Mouse (Mus musculus) liver, embryonic 16.5 days (tissue): ENCODE results near the gene Scn5a. TPM values are rescaled to one million over a fixed set of nuclear protein-coding genes. Genes with fewer than 3 reads are reported as not detected.

Experiments used
- ATAC-seq: fragments of 200-750 bp; cut with Nextera tagmentation; 2 replicates; pipeline ENCODE4 v1.8.0; 2017; ENCODE audit warnings: low read depth, mild to moderate bottlenecking, moderate number of reproducible peaks, moderate library complexity
- H3K27ac ChIP-seq: fragments of 300-500 bp; sonication (generic); 2 replicates; pipeline ENCODE4 v1.5.1; 2014; ENCODE audit warnings: mild to moderate bottlenecking, low read length
- H3K27me3 ChIP-seq: fragments of 300-500 bp; sonication (generic); 2 replicates; pipeline ENCODE4 v1.6.1; 2014; ENCODE audit warnings: low read depth, low read length, mixed read lengths; ENCODE audit not compliant: control insufficient read depth, insufficient read depth
- H3K36me3 ChIP-seq: fragments of 300-500 bp; sonication (generic); 2 replicates; pipeline ENCODE4 v1.6.1; 2014; ENCODE audit warnings: mild to moderate bottlenecking; ENCODE audit not compliant: control insufficient read depth, insufficient read depth
- H3K4me1 ChIP-seq: fragments of 300-500 bp; sonication (generic); 2 replicates; pipeline ENCODE4 v1.6.1; 2014; ENCODE audit warnings: low read depth, low read length, mixed read lengths; ENCODE audit not compliant: control insufficient read depth
- H3K4me2 ChIP-seq: fragments of 300-500 bp; sonication (generic); 2 replicates; pipeline ENCODE4 v1.6.1; 2014; ENCODE audit warnings: low read depth, low read length, mixed read lengths
- H3K4me3 ChIP-seq: fragments of 300-500 bp; sonication (generic); 2 replicates; pipeline ENCODE4 v1.5.1; 2014; ENCODE audit warnings: low read depth, mild to moderate bottlenecking, low read length
- H3K9ac ChIP-seq: fragments of 300-500 bp; sonication (generic); 2 replicates; pipeline ENCODE4 v1.6.1; 2014; ENCODE audit warnings: low read depth, low read length
- H3K9me3 ChIP-seq: fragments of 300-500 bp; sonication (generic); replicated peaks from 2 replicates; pipeline ENCODE4 v1.6.1; 2016; ENCODE audit warnings: low read length; ENCODE audit not compliant: control insufficient read depth
- WGBS: fragments of 180-500 bp; shearing (Covaris S2); extraction: QIAGEN DNeasy Blood & Tissue Kit; methylation state at CpG from one replicate; pipeline ENCODE4 v1.1.7; 2014; ENCODE audit not compliant: insufficient replicate concordance; 5-methylcytosine and 5-hydroxymethylcytosine counted together
- polyA plus RNA-seq: library from polyadenylated mRNA; unstranded; fragments of >200 nt; fragmentation: Nextera tagmentation; extraction: Ambion mirVana; gene quantifications from 2 replicates; pipeline ENCODE4 v1.2.1, GENCODE M21; 2015

The Scn5a gene
- polyA plus RNA-seq, 1 experiment from 2014 or later: 0.11 TPM

DNA sequence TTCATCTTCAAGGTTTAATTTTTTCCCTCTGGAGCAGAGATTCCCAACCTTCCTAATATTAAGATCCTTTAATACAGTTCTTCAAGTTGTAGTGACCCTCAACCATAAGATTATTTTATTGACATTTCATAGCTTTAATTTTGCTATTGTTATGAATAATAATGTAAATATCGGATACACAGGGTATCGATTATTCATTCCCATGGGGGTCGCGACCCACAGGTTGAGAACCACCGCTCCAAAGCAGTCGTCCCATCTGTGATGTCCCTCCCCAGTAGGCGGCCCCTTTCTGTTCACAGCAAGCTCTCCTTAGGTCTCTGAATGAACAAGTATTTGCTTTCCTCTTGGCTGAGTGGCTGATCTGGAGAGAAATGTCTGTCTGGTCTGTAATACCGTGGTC is 10.8 kb upstream of the Scn5a start:
- no peaks in the 10 kb centered on the region; the same call in 1 of the 2 replicates for H3K27me3 ChIP-seq
- no peaks in the 10 kb centered on the region for H3K36me3 ChIP-seq
- no peak overlapping the region for H3K9ac ChIP-seq
- H3K9me3 ChIP-seq: no peaks in the 10 kb centered on the region
- H3K4me2 ChIP-seq: no peak overlapping the region
- H3K4me1 ChIP-seq: no peaks in the 10 kb centered on the region
- no peak overlapping the region for H3K4me3 ChIP-seq
- 73% methylated on average over 8 of the region's 8 CpGs for WGBS
- H3K27ac ChIP-seq: no peak overlapping the region
- no peak for ATAC-seq

DNA sequence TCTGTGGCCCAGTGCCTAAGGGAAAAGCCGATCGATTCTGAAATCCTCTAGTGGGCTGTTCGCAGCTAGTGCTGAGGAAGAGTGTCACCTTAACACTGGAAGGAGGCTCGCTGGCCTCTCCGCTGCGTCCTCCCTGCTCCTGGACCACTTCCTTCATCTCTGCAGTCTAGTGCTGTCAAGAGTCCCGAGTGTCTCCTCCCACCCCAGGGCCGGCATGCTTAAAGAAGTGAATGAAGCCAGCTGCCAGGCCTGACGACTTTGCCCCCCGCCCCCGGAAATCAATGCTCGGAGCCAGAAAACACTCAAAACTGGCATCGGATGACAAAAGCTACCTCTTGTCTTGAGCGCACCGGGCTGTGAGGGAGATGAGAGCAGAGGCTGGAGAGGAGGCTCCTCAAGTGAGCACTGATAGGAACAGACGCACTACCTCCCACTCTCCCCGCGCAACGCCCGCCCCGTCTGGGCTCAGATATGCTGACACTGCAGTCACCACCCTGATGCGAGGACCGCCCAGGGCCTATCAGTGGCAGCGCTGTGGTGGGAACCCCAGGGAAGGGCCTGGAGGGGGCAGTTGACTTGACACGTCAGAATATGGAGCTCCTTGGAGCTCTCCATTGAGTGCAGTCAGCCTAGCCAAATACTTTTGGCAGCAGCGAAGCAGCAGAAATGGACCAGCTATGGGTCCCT is 10.1 kb upstream of the Scn5a start:
- H3K27ac ChIP-seq: no peak overlapping the region
- no peak overlapping the region for H3K4me2 ChIP-seq
- no peaks in the 10 kb centered on the region for H3K36me3 ChIP-seq
- H3K4me3 ChIP-seq: no peak overlapping the region
- no peaks in the 10 kb centered on the region for H3K4me1 ChIP-seq
- no peaks in the 10 kb centered on the region for H3K9me3 ChIP-seq
- no peaks in the 10 kb centered on the region; the same call in 1 of the 2 replicates for H3K27me3 ChIP-seq
- 26% methylated on average over 26 of the region's 26 CpGs for WGBS
- no peak overlapping the region for H3K9ac ChIP-seq
- no peak for ATAC-seq

DNA sequence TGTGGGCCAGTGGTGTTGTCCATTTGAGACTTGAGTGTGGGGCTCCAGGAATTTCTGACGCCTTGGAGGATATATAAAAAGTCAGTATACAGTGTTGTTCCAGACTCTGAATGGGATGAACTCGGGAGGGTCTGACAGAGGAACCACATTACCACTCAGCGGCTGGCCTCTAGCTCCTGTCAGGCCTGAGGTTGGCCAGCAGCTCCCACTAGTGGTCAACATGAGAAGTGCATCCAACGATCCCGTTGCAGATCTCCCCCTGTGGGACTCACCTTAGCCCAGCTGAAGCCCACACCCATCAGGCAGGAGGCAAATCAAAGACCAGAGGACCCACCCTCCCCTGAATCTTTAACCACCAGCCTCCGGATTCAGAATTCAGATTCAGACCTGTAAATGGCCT is 1.9 kb upstream of the Scn5a start:
- no peak for ATAC-seq
- Histone ChIP-seq H3K4me1 (no peaks in the 10 kb centered on the region; the same call in 1 of the 2 replicates), H3K27ac (no peak overlapping the region), H3K9me3 (no peaks in the 10 kb centered on the region), H3K9ac (no peak overlapping the region), H3K27me3 (peaks cover 49% of the 10 kb centered on the region), H3K4me2 (no peak overlapping the region), H3K4me3 (no peak overlapping the region), H3K36me3 (no peaks in the 10 kb centered on the region)
- WGBS: under 1% methylated on average over 6 of the region's 6 CpGs

DNA sequence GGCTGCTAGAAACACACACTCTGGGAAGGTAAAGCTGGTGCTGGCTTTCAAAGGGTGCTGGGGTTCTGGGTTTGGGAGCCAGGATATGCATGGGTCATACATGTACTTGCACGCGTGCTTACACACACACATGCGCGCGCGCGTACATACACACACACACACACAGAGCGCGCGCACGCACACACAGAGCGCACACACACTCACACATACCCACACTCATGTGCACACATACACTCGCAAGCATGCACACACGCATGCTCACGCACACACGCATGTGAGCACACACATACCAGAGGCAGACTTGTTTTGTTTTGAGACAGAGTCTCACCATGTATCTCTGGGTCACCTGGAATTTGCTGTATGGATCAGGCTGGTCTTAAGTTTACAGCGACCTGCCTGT is 1.4 kb upstream of the Scn5a start:
- H3K9ac ChIP-seq: no peak overlapping the region
- H3K27me3 ChIP-seq: peaks cover 53% of the 10 kb centered on the region
- WGBS: 82% methylated on average over 17 of the region's 17 CpGs
- ATAC-seq: no peak
- no peaks in the 10 kb centered on the region for H3K36me3 ChIP-seq
- no peaks in the 10 kb centered on the region; the same call in 1 of the 2 replicates for H3K4me1 ChIP-seq
- H3K27ac ChIP-seq: no peak overlapping the region
- H3K4me3 ChIP-seq: no peak overlapping the region
- no peak overlapping the region for H3K4me2 ChIP-seq
- H3K9me3 ChIP-seq: no peaks in the 10 kb centered on the region

DNA sequence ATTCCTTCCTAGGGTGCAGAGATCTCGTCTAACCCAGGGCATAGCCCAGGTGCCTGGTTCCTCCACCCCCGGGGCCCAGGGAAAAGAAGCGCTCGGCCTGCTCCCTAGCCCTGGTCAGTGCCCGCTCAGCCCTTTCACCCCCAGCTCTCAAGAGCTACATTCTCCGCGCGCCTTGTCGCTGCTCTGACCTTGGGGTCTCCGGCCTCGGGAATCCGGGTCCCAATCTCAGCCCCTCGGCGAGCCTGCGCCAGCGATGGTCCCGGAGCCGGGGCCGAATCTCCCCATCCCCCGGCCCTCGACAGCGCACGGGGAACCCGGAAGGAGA is 543 bp downstream of the Scn5a start:
- Histone ChIP-seq H3K4me1 (no peaks in the 10 kb centered on the region; the same call in 1 of the 2 replicates), H3K9me3 (no peaks in the 10 kb centered on the region), H3K9ac (no peak overlapping the region), H3K27ac (no peak overlapping the region), H3K4me2 (peak overlapping the region; percentile 69), H3K27me3 (peaks cover 54% of the 10 kb centered on the region), H3K36me3 (no peaks in the 10 kb centered on the region), H3K4me3 (peak overlapping the region; percentile 46)
- no peak for ATAC-seq
- 2% methylated on average over 23 of the region's 24 CpGs for WGBS

DNA sequence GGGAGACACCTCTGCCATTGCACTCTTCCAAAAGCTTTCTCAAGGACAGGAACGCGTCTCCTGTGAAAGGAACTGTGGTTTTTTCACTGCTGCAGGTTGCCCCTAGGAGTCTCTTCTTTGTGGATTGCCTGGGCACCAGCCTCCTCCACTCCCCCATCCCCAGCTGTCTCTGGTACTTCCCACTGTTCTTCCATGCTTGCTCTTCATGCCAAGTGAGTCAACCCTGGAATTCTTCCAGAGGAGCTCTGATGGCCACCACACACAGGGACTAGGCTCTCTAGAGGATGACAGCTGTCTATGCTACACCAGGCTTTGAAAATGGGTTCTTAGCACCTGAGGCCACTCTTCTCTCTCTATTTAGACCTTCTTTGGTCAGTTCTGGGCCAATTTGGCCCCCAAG is 1.8 kb downstream of the Scn5a start:
- no peak overlapping the region for H3K4me2 ChIP-seq
- no peak for ATAC-seq
- H3K27ac ChIP-seq: no peak overlapping the region
- no peaks in the 10 kb centered on the region for H3K9me3 ChIP-seq
- H3K36me3 ChIP-seq: no peaks in the 10 kb centered on the region
- peaks cover 62% of the 10 kb centered on the region for H3K27me3 ChIP-seq
- no peak overlapping the region for H3K9ac ChIP-seq
- 54% methylated on average over 2 of the region's 2 CpGs for WGBS
- H3K4me1 ChIP-seq: no peaks in the 10 kb centered on the region; the same call in 1 of the 2 replicates
- H3K4me3 ChIP-seq: no peak overlapping the region

DNA sequence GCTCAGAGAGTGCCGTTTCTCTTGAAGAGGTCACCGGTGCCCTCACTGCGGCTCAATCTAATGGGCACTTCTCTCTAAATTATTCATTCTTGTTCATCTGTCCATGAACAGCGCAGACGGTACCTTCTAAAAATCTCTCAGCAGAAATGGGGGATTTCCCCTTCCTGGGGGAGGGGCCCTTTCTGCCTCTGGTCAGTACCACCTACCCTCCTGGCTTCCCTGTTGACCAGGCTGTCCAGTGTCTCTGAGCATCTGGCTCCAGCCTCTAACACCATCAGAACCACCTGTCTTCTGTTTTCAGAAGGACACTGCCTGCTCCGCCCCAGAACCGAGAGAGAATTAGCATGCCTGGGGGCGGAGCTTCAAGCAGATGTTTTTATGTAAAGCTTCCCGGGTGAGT is 3.1 kb downstream of the Scn5a start:
- H3K9ac ChIP-seq: no peak overlapping the region
- no peak overlapping the region for H3K4me2 ChIP-seq
- no peaks in the 10 kb centered on the region; the same call in 1 of the 2 replicates for H3K4me1 ChIP-seq
- H3K27me3 ChIP-seq: peaks cover 71% of the 10 kb centered on the region
- H3K4me3 ChIP-seq: no peak overlapping the region
- H3K9me3 ChIP-seq: no peaks in the 10 kb centered on the region
- ATAC-seq: no peak
- WGBS: 44% methylated on average over 9 of the region's 9 CpGs
- H3K36me3 ChIP-seq: no peaks in the 10 kb centered on the region
- no peak overlapping the region for H3K27ac ChIP-seq

DNA sequence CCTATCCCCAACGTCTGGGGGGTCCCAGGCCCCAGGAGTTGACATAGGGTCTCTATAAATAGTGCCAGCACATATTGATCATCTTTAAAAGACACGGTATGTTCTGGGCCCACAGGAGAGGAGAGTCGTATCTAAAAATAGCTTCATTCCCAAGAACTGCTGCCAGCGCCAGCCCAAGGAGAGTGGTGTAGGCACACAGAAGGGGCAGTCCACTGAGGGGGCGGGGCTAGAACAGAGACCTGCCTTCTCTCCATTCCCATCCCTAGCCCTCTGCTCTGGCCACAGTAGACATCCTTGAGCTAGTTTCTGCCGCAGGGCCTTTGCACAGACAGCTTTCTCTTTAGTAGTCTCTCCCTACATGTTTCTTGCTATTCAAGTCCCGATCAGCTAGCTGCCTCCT is 4.5 kb downstream of the Scn5a start:
- H3K9ac ChIP-seq: no peak overlapping the region
- H3K4me3 ChIP-seq: no peak overlapping the region
- no peaks in the 10 kb centered on the region for H3K9me3 ChIP-seq
- H3K27ac ChIP-seq: no peak overlapping the region
- H3K27me3 ChIP-seq: peaks cover 64% of the 10 kb centered on the region
- H3K4me2 ChIP-seq: no peak overlapping the region
- H3K4me1 ChIP-seq: no peaks in the 10 kb centered on the region; the same call in 1 of the 2 replicates
- WGBS: 62% methylated on average over 7 of the region's 7 CpGs
- no peak for ATAC-seq
- H3K36me3 ChIP-seq: no peaks in the 10 kb centered on the region

DNA sequence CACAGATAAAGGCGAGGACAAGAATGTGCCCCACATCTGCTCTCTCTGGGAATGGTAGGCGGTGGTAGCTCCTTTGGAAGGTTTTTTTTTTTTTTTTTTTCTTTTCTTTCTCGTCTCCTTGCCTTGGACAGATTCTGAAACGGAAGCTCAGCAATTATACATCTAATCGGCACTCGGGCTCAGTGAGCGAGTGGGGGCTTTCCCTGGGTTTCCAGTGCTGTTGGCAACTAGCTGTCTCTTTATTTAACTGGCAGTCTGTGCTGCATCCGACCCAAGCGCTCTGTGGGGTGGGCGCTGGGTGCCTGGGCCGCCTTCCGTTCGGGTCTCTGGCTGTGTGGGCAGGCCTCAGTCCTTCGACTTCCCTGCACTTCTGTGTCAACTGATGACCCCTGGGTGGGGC is 5.8 kb downstream of the Scn5a start:
- ATAC-seq: no peak
- peaks cover 50% of the 10 kb centered on the region for H3K27me3 ChIP-seq
- H3K27ac ChIP-seq: no peak overlapping the region
- WGBS: 46% methylated on average over 14 of the region's 14 CpGs
- no peak overlapping the region for H3K4me2 ChIP-seq
- H3K36me3 ChIP-seq: no peaks in the 10 kb centered on the region
- H3K4me1 ChIP-seq: no peaks in the 10 kb centered on the region
- H3K9ac ChIP-seq: no peak overlapping the region
- H3K9me3 ChIP-seq: no peaks in the 10 kb centered on the region
- no peak overlapping the region for H3K4me3 ChIP-seq
